Mouse (Mus musculus) heart, embryonic 11.5 days (tissue): Measurements from ENCODE around the gene Med13l. TPM values are rescaled to one million over a fixed set of nuclear protein-coding genes. Genes with fewer than 3 reads are reported as not detected.

Experiments used
- ATAC-seq: fragments of 200-750 bp; cut with Nextera tagmentation; replicated peaks from 2 replicates; pipeline ENCODE4 v1.8.0; 2017; ENCODE audit warnings: moderate library complexity; ENCODE audit not compliant: insufficient number of reproducible peaks, low FRiP score, low TSS enrichment
- H3K27ac ChIP-seq: fragments of 300-500 bp; sonication (generic); 2 replicates; pipeline ENCODE4 v1.5.1; 2014; ENCODE audit warnings: mild to moderate bottlenecking, low read depth, low read length
- H3K27me3 ChIP-seq: fragments of 300-500 bp; sonication (generic); 2 replicates; pipeline ENCODE4 v1.6.1; 2014; ENCODE audit warnings: mild to moderate bottlenecking, low read length, mixed read lengths; ENCODE audit not compliant: control insufficient read depth, insufficient read depth
- H3K36me3 ChIP-seq: fragments of 300-500 bp; sonication (generic); 2 replicates; pipeline ENCODE4 v1.6.1; 2014; ENCODE audit warnings: mild to moderate bottlenecking, low read length, moderate library complexity, mixed read lengths; ENCODE audit not compliant: control insufficient read depth, insufficient read depth
- H3K4me1 ChIP-seq: fragments of 300-500 bp; sonication (generic); 2 replicates; pipeline ENCODE4 v1.6.1; 2014; ENCODE audit warnings: low read length; ENCODE audit not compliant: control insufficient read depth, insufficient read depth
- H3K4me2 ChIP-seq: fragments of 300-500 bp; sonication (generic); 2 replicates; pipeline ENCODE4 v1.6.1; 2014; ENCODE audit warnings: mild to moderate bottlenecking, moderate library complexity
- H3K4me3 ChIP-seq: fragments of 300-500 bp; sonication (generic); 2 replicates; pipeline ENCODE4 v1.5.1; 2014; ENCODE audit warnings: low read depth, low read length
- H3K9ac ChIP-seq: fragments of 300-500 bp; sonication (generic); 2 replicates; pipeline ENCODE4 v1.6.1; 2014; ENCODE audit warnings: mild to moderate bottlenecking, low read depth, low read length, moderate library complexity
- H3K9me3 ChIP-seq: fragments of 300-500 bp; sonication (generic); replicated peaks from 2 replicates; pipeline ENCODE4 v1.6.1; 2016; ENCODE audit warnings: low read length; ENCODE audit not compliant: control insufficient read depth
- WGBS: fragments of 180-500 bp; shearing (Covaris S2); extraction: QIAGEN DNeasy Blood & Tissue Kit; methylation state at CpG from one replicate; pipeline ENCODE4 v1.1.7; 2014; ENCODE audit not compliant: insufficient replicate concordance; 5-methylcytosine and 5-hydroxymethylcytosine counted together
- polyA plus RNA-seq: library from polyadenylated mRNA; unstranded; fragments of >200 nt; fragmentation: Nextera tagmentation; extraction: Ambion mirVana; gene quantifications from 2 replicates; pipeline ENCODE4 v1.2.1, GENCODE M21; 2014

Gene Med13l
- polyA plus RNA-seq, 1 experiment from 2014 or later, result 9.7 TPM

GRCm38 (mm10) chr5:118618963-118619610, 58.6 kb downstream of the Med13l start:
- Histone ChIP-seq H3K4me2 (no peak overlapping the region; the same call in none of the 2 replicates), H3K9me3 (no peaks in the 10 kb centered on the region), H3K4me3 (no peak overlapping the region), H3K4me1 (peaks cover 51% of the 10 kb centered on the region), H3K27ac (no peak overlapping the region), H3K9ac (no peak overlapping the region), H3K36me3 (no peaks in the 10 kb centered on the region), H3K27me3 (no peaks in the 10 kb centered on the region)
- no peak for ATAC-seq
- 62% methylated on average over 12 of the region's 12 CpGs for WGBS

- no peak for ATAC-seq
- Histone ChIP-seq H3K9me3 (no peaks in the 10 kb centered on the region), H3K27ac (no peak overlapping the region), H3K27me3 (no peaks in the 10 kb centered on the region), H3K4me2 (no peak overlapping the region), H3K4me3 (no peak overlapping the region), H3K9ac (no peak overlapping the region), H3K36me3 (no peaks in the 10 kb centered on the region), H3K4me1 (peaks cover 48% of the 10 kb centered on the region)
- WGBS, result 36% methylated on average over 7 of the region's 7 CpGs
These were observed 59.3 kb downstream of the Med13l start for GRCm38 (mm10) chr5:118619801-118620200.

DNA sequence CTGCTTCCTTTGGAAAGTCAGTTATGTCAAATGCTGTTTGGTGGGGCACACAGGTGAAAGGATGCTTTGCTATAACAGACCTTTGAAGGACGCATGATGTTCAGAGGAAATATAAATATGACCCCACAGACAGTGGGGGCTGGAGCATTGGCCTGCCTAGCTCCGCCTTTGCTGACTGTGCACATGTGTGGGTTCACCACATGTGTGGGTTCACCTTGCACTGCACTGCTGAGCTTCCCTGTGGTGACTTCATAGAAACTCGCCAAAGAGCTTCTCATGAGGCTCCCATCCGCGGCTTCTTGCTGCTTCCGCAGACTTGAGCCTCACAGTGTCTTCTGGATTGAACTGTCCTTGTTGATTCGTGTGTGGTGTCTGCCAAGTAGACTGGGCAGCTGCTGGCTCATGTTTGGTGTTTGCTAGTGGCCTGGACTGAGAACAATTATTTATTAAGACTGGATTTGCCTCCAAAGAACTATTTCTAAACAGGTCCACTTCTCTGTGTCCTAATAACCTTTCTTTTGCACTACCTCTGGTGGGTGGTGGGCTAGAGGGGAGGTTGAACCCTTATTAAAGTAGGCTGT, 59.9 kb downstream of the Med13l start:
- H3K27ac ChIP-seq, result no peak overlapping the region
- H3K4me2 ChIP-seq, result no peak overlapping the region
- no peaks in the 10 kb centered on the region for H3K9me3 ChIP-seq
- H3K4me3 ChIP-seq, result no peak overlapping the region
- no peaks in the 10 kb centered on the region for H3K27me3 ChIP-seq
- no peak overlapping the region for H3K9ac ChIP-seq
- no peak for ATAC-seq
- 91% methylated on average over 7 of the region's 7 CpGs for WGBS
- no peaks in the 10 kb centered on the region for H3K36me3 ChIP-seq
- peaks cover 45% of the 10 kb centered on the region for H3K4me1 ChIP-seq

DNA sequence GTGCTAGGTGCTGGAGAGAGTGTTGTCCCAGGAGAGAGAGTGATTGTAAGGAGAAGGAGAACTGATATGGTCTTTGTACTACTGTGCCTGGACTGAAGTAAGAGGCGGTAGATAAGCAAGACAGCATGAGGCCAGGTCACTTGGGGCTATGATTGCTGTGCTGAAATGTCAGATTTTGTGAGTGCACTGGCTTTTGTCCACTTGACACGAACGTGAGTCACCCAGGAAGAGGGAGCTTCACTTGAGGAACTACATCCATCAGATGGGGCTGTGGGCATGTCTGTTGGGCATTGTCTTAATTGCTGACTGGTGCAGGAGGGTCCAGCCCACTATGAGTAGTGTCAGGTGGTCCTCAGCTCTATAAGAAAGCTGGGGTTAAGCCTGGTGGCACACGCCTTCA, 61.4 kb downstream of the Med13l start:
- ATAC-seq, result no peak

DNA sequence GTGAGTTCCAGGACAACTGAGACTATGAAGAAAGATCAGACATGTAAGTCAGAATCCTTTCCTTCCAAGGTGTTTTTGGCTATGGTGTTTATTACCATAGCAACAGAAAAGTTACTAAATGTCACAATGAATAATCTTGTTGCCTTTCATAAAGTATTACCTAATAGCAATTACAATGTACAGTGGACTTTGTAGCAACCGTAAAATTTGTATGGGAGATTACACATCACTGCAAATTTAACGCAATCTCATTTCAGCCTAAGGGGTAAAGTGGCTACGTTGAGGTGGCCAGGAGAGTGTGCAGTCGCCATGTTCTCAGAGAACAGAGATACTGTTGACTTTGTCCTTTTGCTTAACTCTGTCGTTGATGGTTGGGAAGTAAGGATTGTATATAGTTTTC, 61.9 kb downstream of the Med13l start:
- H3K4me1 ChIP-seq, result peaks cover 43% of the 10 kb centered on the region
- no peaks in the 10 kb centered on the region for H3K27me3 ChIP-seq
- H3K9me3 ChIP-seq, result no peaks in the 10 kb centered on the region
- no peak for ATAC-seq
- WGBS, result 96% methylated on average over 5 of the region's 5 CpGs
- H3K27ac ChIP-seq, result no peak overlapping the region
- no peak overlapping the region for H3K4me3 ChIP-seq
- H3K9ac ChIP-seq, result no peak overlapping the region
- no peaks in the 10 kb centered on the region for H3K36me3 ChIP-seq
- H3K4me2 ChIP-seq, result no peak overlapping the region

More for the DNA sequence above, 61.4 kb downstream of the Med13l start:
- H3K36me3 ChIP-seq, result no peaks in the 10 kb centered on the region
- no peaks in the 10 kb centered on the region for H3K27me3 ChIP-seq
- WGBS, result 43% methylated on average over 4 of the region's 4 CpGs
- H3K9me3 ChIP-seq, result no peaks in the 10 kb centered on the region
- no peak overlapping the region for H3K9ac ChIP-seq
- no peak overlapping the region for H3K4me3 ChIP-seq
- H3K4me2 ChIP-seq, result no peak overlapping the region
- H3K27ac ChIP-seq, result no peak overlapping the region
- peaks cover 43% of the 10 kb centered on the region for H3K4me1 ChIP-seq

DNA sequence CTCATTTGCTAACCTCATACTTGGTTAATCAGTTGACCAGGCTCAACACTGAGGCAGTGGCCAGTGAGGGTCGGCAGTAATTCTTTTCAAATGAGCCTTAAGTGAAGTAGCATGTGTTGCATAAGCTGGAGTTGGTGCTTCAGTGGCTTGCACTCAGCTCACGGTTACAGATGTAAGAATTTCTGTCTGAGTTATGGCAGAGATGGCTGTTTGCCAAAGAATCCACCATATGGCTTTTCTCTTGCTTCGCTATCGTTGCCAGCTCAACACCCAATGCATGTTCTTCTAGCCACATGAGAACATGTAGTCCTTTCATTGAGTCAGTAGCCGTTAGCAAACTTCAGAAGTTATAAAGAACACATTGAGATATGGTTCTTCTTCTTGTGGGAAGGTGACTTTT, 63.3 kb downstream of the Med13l start:
- H3K9ac ChIP-seq, result no peak overlapping the region
- 66% methylated on average over 5 of the region's 5 CpGs for WGBS
- H3K4me2 ChIP-seq, result no peak overlapping the region
- H3K9me3 ChIP-seq, result no peaks in the 10 kb centered on the region
- no peak overlapping the region for H3K4me3 ChIP-seq
- no peaks in the 10 kb centered on the region for H3K36me3 ChIP-seq
- no peak for ATAC-seq
- H3K27ac ChIP-seq, result no peak overlapping the region
- peaks cover 33% of the 10 kb centered on the region for H3K4me1 ChIP-seq
- no peaks in the 10 kb centered on the region for H3K27me3 ChIP-seq

GRCm38 (mm10) chr5:118627630-118628029, 67.2 kb downstream of the Med13l start:
- no peak overlapping the region for H3K27ac ChIP-seq
- H3K4me2 ChIP-seq, result no peak overlapping the region
- H3K27me3 ChIP-seq, result no peaks in the 10 kb centered on the region
- H3K4me1 ChIP-seq, result peaks cover 16% of the 10 kb centered on the region; the same call in 1 of the 2 replicates
- ATAC-seq, result no peak
- H3K4me3 ChIP-seq, result no peak overlapping the region
- H3K9ac ChIP-seq, result no peak overlapping the region
- no peaks in the 10 kb centered on the region for H3K9me3 ChIP-seq
- H3K36me3 ChIP-seq, result no peaks in the 10 kb centered on the region
- 88% methylated on average over 5 of the region's 5 CpGs for WGBS

- WGBS, result 92% methylated on average over 4 of the region's 4 CpGs
- H3K4me3 ChIP-seq, result no peak overlapping the region
- no peaks in the 10 kb centered on the region for H3K36me3 ChIP-seq
- H3K27ac ChIP-seq, result no peak overlapping the region
- no peaks in the 10 kb centered on the region for H3K27me3 ChIP-seq
- H3K9me3 ChIP-seq, result no peaks in the 10 kb centered on the region
- H3K4me1 ChIP-seq, result peaks cover 19% of the 10 kb centered on the region; the same call in 1 of the 2 replicates
- ATAC-seq, result no peak
- H3K4me2 ChIP-seq, result no peak overlapping the region
- H3K9ac ChIP-seq, result no peak overlapping the region
These were observed 67.7 kb downstream of the Med13l start for GRCm38 (mm10) chr5:118628211-118628610.

DNA sequence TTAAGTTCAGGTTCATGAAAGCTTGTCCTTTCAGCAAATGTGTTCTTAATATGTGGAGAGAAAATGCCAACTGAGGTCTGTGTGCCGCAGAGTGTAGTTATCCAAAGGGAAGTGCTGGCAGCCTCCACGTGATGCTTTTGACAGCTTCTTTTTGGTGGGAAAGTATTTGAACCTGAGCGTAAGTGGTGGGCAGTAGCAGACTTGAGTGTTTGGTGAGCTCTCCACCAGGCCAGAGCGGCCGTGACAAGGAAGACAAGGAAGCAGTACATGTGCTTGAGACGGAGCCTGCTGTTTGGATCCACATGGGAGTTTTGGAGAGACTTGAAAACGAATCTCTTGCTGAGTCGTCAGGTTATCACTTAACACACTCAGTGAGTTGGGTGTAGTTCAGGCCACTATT, 71.9 kb downstream of the Med13l start:
- Histone ChIP-seq H3K4me3 (no peak overlapping the region), H3K9me3 (no peaks in the 10 kb centered on the region), H3K4me1 (peaks cover 25% of the 10 kb centered on the region), H3K4me2 (no peak overlapping the region), H3K27ac (no peak overlapping the region), H3K9ac (no peak overlapping the region), H3K27me3 (no peaks in the 10 kb centered on the region), H3K36me3 (no peaks in the 10 kb centered on the region)
- 54% methylated on average over 8 of the region's 8 CpGs for WGBS
- ATAC-seq, result no peak
